ENCODE assay signal across 13 mouse cellular contexts in the genomic region with DNA sequence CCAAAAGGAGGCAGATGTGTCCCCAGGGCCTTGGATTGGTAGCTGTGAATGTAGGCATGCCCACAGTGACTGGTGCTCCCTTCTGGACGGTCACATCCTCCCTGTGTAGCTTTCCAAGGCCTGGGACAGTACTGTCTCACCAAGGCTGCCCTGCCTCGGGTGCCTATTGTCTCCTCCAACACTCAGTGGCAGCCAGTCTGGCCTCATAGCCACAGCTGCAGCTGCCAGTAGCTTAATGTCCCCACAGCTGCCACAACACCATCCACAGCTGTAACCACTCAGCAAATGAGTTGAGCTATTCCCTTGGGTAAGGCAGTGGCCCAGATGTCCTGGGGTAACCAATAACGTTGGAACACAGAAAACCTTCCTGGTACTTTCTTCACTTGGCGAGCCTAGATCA.
DNase-seq lines count a peak whose midpoint lies in the region; ATAC-seq lines count a peak whose summit lies in the region.
"Had no signal": no experiment of that assay in that cellular context is flagged by ENCODE, and none has a peak within 500 bp of the region (broad histone marks: within the 10 kb centered on the region; RNA-seq: fewer than 3 reads in every experiment).

No protein-coding gene starts in this region.

- H3K27ac ChIP-seq in midbrain, embryonic 13.5 days, result no peak overlapping the region
- H3K27ac ChIP-seq in midbrain, embryonic 16.5 days (ENCODE audit: low read length), result no peak overlapping the region
- peak overlapping the region; percentile 34; a peak in 2 of 4 replicates for H3K27ac ChIP-seq in heart, embryonic 14.5 days (replicated peaks in 1 of 2; ENCODE audit: control insufficient read depth in 1 of 2, insufficient read depth in 1 of 2, low read depth in 2 of 2, low read length in 2 of 2)
- H3K27ac ChIP-seq in limb, embryonic 11.5 days (replicated peaks; ENCODE audit: low read depth, low read length), result 0 out of 2 replicates have a peak overlapping the region, but pooled peaks have one; percentile 10
- H3K27ac ChIP-seq: embryonic facial prominence, embryonic 13.5 days; liver, embryonic 13.5 days had no signal

- DNase-seq in limb, embryonic 11.5 days (ENCODE audit: low spot score), result peak; percentile 55
- DNase-seq in right cerebral cortex, postnatal 4 days, result no peak
- no peak for DNase-seq in left cerebral cortex, postnatal 10 days (ENCODE audit: extremely low spot score in 1 of 2, low spot score in 2 of 2)
- DNase-seq in cerebellum, postnatal 36 days, result no peak
- DNase-seq in thymus, postnatal 4 days, result no peak
- DNase-seq: adrenal gland, postnatal 25 days; kidney, postnatal 10 days; liver, embryonic 13.5 days had no signal

- WGBS in midbrain, embryonic 13.5 days, result 62% methylated on average over 4 of the region's 4 CpGs
- 65% methylated on average over 4 of the region's 4 CpGs for WGBS in midbrain, embryonic 16.5 days
- WGBS in heart, embryonic 14.5 days, result 61% methylated on average over 4 of the region's 4 CpGs
- 38% methylated on average over 4 of the region's 4 CpGs for WGBS in limb, embryonic 11.5 days

- H3K4me3 ChIP-seq in midbrain, embryonic 13.5 days (replicated peaks), result no peak overlapping the region
- no peak overlapping the region for H3K4me3 ChIP-seq in midbrain, embryonic 16.5 days (ENCODE audit: low read depth, low read length)
- H3K4me3 ChIP-seq in heart, embryonic 14.5 days (ENCODE audit: control insufficient read depth in 1 of 2, insufficient read depth in 1 of 2, low read depth in 1 of 2, low read length in 2 of 2), result no peak overlapping the region
- no peak overlapping the region for H3K4me3 ChIP-seq in limb, embryonic 11.5 days (ENCODE audit: low read depth, low read length)
- H3K4me3 ChIP-seq: embryonic facial prominence, embryonic 13.5 days; liver, embryonic 13.5 days had no signal

- no peaks in the 10 kb centered on the region for H3K9me3 ChIP-seq in midbrain, embryonic 13.5 days
- no peaks in the 10 kb centered on the region for H3K9me3 ChIP-seq in midbrain, embryonic 16.5 days (replicated peaks; ENCODE audit: control insufficient read depth, low read length, poor library complexity, severe bottlenecking)
- no peaks in the 10 kb centered on the region for H3K9me3 ChIP-seq in heart, embryonic 14.5 days (ENCODE audit: control insufficient read depth, low read length)
- H3K9me3 ChIP-seq in limb, embryonic 11.5 days (ENCODE audit: control insufficient read depth, low read length), result no peaks in the 10 kb centered on the region
- H3K9me3 ChIP-seq: embryonic facial prominence, embryonic 13.5 days; liver, embryonic 13.5 days had no signal

- H3K4me2 ChIP-seq in midbrain, embryonic 13.5 days (replicated peaks), result no peak overlapping the region
- H3K4me2 ChIP-seq in midbrain, embryonic 16.5 days (ENCODE audit: low read length), result no peak overlapping the region
- no peak overlapping the region for H3K4me2 ChIP-seq in heart, embryonic 14.5 days (ENCODE audit: low read length)
- H3K4me2 ChIP-seq in limb, embryonic 11.5 days (ENCODE audit: low read depth, severe bottlenecking), result no peak overlapping the region
- H3K4me2 ChIP-seq: embryonic facial prominence, embryonic 13.5 days; liver, embryonic 13.5 days had no signal

- ATAC-seq in midbrain, embryonic 13.5 days, result 0 out of 2 replicates have a peak, but pooled peaks have one; percentile 30
- no peak for ATAC-seq in midbrain, embryonic 16.5 days
- ATAC-seq in heart, embryonic 14.5 days (ENCODE audit: insufficient number of reproducible peaks, insufficient read depth, low FRiP score, low read depth), result no peak
- peak; percentile 74 for ATAC-seq in limb, embryonic 11.5 days (ENCODE audit: insufficient number of reproducible peaks, low FRiP score, low TSS enrichment, low read depth)

- H3K9ac ChIP-seq in midbrain, embryonic 13.5 days (replicated peaks), result no peak overlapping the region
- H3K9ac ChIP-seq in midbrain, embryonic 16.5 days (ENCODE audit: low read depth, low read length), result no peak overlapping the region
- H3K9ac ChIP-seq in heart, embryonic 14.5 days (ENCODE audit: low read length), result no peak overlapping the region
- no peak overlapping the region for H3K9ac ChIP-seq in limb, embryonic 11.5 days (ENCODE audit: low read length)
- H3K9ac ChIP-seq: embryonic facial prominence, embryonic 13.5 days; liver, embryonic 13.5 days had no signal

- no peaks in the 10 kb centered on the region for H3K27me3 ChIP-seq in midbrain, embryonic 13.5 days
- no peaks in the 10 kb centered on the region for H3K27me3 ChIP-seq in midbrain, embryonic 16.5 days (ENCODE audit: control insufficient read depth, insufficient read depth, low read depth, low read length)
- H3K27me3 ChIP-seq in heart, embryonic 14.5 days (ENCODE audit: control insufficient read depth, insufficient read depth, low read length), result no peaks in the 10 kb centered on the region
- H3K27me3 ChIP-seq in limb, embryonic 11.5 days (ENCODE audit: control insufficient read depth, insufficient read depth, low read length), result no peaks in the 10 kb centered on the region
- H3K27me3 ChIP-seq: embryonic facial prominence, embryonic 13.5 days; liver, embryonic 13.5 days had no signal

- H3K36me3 ChIP-seq in midbrain, embryonic 13.5 days, result no peaks in the 10 kb centered on the region
- no peaks in the 10 kb centered on the region for H3K36me3 ChIP-seq in midbrain, embryonic 16.5 days (ENCODE audit: control insufficient read depth, insufficient read depth, low read length)
- H3K36me3 ChIP-seq in heart, embryonic 14.5 days (ENCODE audit: control insufficient read depth, insufficient read depth, low read length), result no peaks in the 10 kb centered on the region
- H3K36me3 ChIP-seq in limb, embryonic 11.5 days (ENCODE audit: control insufficient read depth, insufficient read depth, low read length), result no peaks in the 10 kb centered on the region
- H3K36me3 ChIP-seq: embryonic facial prominence, embryonic 13.5 days; G1E; liver, embryonic 13.5 days had no signal

- intact Hi-C loops in left cerebral cortex, postnatal 10 days (cut with DNase I), result no loop called here

- no peaks in the 10 kb centered on the region for H3K4me1 ChIP-seq in midbrain, embryonic 13.5 days (replicated peaks)
- H3K4me1 ChIP-seq in midbrain, embryonic 16.5 days (ENCODE audit: control insufficient read depth, insufficient read depth, low read length), result no peaks in the 10 kb centered on the region
- peaks cover 0 to 4% of the 10 kb centered on the region in 2 experiments; a peak in 1 of 4 replicates for H3K4me1 ChIP-seq in heart, embryonic 14.5 days (ENCODE audit: control insufficient read depth in 2 of 2, insufficient read depth in 2 of 2, low read length in 2 of 2)
- peaks cover 4% of the 10 kb centered on the region; the same call in 1 of the 2 replicates for H3K4me1 ChIP-seq in limb, embryonic 11.5 days (ENCODE audit: control insufficient read depth, insufficient read depth, low read length)
- H3K4me1 ChIP-seq: liver, embryonic 13.5 days had no signal

Comparison
In these comparisons a context has a peak if more than half of its experiments do, and no peak if none do; other contexts are left out.
1. ATAC-seq: peak in midbrain, embryonic 13.5 days (single experiment) and limb, embryonic 11.5 days (single experiment); none in midbrain, embryonic 16.5 days (single experiment) and heart, embryonic 14.5 days (single experiment).
2. H3K27ac ChIP-seq: peak in heart, embryonic 14.5 days (2 of 2) and limb, embryonic 11.5 days (single experiment); none in midbrain, embryonic 13.5 days (single experiment) and midbrain, embryonic 16.5 days (single experiment).